Mouse (Mus musculus) spleen, postnatal 10 days (tissue): ENCODE results near the gene Olfr1459.

Source experiments
- DNase-seq, 2 experiments: peaks; one replicate each; pipeline ENCODE4 v3.0.0; 2021 to 2022; ENCODE audit warnings: low spot score in 2 of 2

Gene Olfr1459

DNA sequence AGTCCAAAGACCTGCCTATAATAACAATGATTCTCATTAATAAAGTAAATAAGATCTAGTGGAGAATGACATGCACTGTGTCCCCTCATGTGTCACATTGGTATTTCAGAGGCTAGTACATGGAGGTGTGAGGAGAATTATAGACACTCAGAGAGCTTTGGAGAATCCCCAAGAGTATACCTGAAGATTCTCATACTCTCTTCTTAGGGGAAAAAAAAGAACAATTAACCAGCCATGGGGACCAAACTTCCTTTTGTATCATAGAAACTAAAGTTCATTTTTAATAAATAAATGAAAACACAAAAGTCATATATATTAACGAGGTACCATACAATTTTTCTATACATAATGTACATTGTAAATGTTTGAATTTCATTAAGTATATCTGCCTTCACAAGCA lies at the start of gene Olfr1459:
Olfr1459 (minus strand) TSS at position 101 of the 400 bp plus-strand sequence.
- DNase-seq = no peak

- no peak for DNase-seq
These were observed 36.1 kb upstream of the Olfr1459 start, which contains the start of gene Olfr1462 for GRCm38 (mm10) chr19:13185434-13185833. Olfr1462 (plus strand) TSS chr19:13185734.

DNA sequence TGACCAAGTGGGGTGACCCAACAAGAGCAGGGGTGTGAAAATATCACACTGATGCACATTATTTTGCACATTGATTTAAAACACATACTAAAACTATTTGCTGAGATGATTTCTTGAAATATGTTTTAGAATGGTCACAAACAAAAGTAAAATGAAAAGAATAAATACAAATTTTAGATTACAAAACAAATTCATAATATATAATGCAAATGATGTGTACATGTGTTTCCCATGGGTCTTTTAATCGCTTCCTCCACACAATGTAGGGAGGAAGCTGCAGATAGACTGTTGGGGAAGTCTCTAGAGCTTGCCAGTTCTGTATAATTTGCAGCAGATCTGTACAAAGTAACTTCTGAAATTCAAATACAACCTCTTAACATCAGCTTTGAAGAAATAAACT lies 13.4 kb upstream of the Olfr1459 start, which contains the start of gene Olfr1461:
Olfr1461 (plus strand) TSS at position 301 of the 400 bp plus-strand sequence.
- DNase-seq = no peak

GRCm38 (mm10) chr19:13106675-13107074 lies 42.7 kb downstream of the Olfr1459 start, which contains the start of gene Olfr1458:
Olfr1458 (minus strand) TSS chr19:13106775.
- DNase-seq = no peak

DNA sequence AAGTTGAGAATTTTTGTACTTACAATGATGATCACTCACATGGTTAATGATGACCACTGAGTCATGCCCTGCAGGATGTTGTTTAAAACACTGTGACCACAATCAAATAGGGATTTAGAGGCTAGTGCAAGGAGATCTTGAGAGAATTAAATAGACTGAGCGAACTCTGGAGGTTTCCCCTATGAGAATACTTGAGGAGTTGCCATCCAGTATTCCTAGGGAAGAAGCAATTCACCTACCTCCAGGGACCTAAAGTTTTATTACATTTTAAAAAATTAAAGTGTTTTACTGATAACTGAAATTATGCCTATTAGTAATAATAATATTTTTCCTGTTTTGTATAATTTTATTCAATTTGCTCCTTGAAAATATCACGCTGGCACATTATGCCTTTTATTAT lies 51.6 kb downstream of the Olfr1459 start, which contains the start of gene Olfr1457:
Olfr1457 (minus strand) TSS at position 101 of the 400 bp plus-strand sequence.
- no peak for DNase-seq

GRCm38 (mm10) chr19:13093908-13094307 lies 55.4 kb downstream of the Olfr1459 start:
- no peak for DNase-seq
